Mouse (Mus musculus) frontal cortex, postnatal 14 days (tissue): ENCODE data around the gene Babam2.
"Not testable (repeated sequence)": the region's sequence is repeated elsewhere in the genome, so short reads cannot be mapped to it uniquely, and the experiment has no call there.

Source experiments
- DNase-seq, 2 experiments: peaks; one replicate each; pipeline ENCODE4 v3.0.0; 2022; ENCODE audit warnings: low spot score in 2 of 2

The Babam2 gene

DNA sequence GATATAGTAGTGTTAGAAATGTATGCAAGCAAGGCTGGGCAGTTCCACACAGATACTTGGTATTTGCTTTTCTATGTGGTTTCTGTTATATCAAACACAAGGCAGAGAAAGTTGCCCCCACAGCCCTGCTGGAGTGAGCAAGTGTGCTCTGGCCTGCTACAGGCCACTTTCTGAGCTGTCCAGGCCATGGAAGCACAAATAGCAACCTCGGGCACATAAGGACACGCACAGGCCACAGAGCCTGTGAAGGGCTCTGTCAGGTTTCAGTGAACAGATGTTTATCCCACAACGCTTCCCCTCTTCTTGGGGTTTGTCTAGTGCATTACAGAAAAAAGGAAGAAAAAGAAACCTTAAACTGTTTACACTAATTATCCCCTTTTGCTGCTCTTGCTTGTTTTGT lies 236.9 kb downstream of the Babam2 start:
- no peak for DNase-seq

DNA sequence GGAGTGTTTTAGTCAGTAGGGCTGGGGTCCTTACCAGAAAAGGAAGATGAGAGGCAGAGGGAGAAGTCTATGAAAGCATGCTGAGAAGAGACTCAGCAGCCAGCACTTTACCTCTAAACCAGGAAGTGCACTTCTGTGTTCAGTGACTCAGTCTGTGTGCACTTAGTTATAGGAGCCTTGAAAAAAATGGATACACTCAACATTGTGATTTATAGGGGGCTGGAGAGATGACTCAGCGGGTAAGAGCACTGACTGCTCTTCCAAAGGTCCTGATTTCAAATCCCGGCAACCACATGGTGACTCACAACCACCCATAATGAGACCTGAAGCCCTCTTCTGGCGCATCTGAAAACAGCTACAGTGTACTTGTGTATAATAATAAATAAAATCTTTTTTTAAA lies 238.5 kb downstream of the Babam2 start:
- no peak for DNase-seq

DNA sequence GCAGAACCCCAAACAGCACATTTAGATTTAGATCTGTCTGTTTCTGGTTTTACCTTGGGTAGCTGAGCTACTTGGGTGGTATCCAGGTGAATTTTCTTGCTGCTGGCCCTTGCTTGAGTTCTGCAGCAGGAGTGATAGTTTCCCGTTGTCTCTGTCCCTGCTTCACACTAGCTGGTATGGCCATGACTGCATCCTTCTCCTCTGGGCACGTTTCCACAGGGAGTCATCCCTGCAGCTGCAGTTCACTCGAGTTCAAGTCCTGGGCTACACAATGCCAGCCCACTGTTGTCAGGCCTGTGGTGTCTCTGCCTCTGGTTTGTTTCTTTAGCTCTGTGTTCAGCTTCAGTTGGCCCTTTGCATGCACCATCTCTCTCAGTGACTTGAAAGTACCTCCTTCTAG lies 239.0 kb downstream of the Babam2 start:
- DNase-seq = no peak

DNA sequence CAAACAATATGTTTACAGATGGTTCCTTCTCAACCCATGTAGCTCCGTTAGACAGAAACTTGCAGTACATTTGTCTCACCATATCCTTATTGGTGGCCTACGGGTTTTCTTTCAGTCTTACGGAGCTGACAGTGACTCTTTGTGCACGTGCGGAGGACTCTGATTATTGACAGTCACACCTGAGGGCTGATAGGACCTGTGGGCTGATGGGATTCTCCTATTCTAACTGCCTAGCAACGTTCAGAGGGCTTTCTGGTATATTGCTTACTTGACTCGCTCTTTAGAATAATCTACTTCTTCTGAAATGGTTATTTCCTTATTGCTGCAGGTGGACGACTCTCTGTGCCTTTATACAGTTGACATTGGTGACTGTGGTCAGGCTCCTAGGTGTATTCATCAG lies 243.4 kb downstream of the Babam2 start:
- no peak for DNase-seq

DNA sequence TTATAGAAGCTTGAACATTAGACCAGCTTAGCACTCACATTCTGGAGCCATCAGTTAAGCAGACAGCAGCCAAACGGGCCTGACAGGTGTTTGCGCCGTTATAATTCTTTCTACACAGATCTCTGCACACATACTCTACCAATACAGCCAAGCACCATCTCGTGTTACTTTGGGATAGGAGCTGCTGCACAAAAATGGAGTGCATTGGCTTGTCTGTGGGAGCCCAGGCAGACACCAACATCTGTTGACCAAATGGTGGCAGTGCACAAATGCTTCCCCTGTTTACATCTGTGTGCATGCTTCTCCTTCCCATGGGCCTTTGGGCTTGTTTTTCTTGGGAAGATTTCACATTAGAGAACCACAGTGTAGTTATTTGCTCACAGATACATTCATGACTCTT lies 249.7 kb downstream of the Babam2 start:
- no peak for DNase-seq

DNA sequence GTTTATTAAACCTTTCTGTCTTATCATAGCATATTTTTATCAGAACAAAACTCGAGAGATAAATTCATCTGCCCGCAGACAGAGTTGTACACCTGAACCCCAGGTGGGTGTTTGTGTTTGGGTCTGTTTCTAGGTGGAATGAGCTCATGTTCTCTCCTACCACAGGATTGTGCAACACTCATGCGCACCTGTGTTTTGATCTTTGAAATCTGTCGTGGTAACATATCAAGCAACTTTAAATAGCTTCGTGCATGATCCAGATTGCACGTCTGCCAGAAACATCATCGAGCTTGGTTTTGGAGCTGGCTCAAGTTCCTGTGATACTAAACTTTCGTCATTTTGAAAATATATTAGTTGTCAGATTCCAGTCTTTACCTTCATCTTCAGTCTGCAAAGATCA lies 251.9 kb downstream of the Babam2 start:
- DNase-seq = no peak

DNA sequence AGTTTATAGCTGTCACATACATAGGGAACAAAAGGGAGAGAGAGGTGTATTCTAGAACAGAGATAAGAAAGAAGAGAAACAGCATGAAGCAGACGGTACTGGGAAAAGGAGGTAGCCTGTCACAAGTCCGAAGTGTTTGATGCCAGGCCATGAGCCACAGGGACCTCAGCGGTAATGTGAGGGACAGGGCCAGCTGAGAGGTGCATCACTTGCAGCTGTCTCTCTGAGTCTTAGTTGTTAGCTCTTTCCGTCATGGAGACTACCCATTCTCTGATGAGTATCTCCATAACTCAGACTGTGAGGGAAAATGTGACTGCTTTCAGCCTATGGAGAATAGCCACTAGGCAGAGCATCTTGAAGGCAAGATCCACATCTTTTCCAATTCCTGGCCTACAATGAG lies 253.0 kb downstream of the Babam2 start:
- DNase-seq = no peak

DNA sequence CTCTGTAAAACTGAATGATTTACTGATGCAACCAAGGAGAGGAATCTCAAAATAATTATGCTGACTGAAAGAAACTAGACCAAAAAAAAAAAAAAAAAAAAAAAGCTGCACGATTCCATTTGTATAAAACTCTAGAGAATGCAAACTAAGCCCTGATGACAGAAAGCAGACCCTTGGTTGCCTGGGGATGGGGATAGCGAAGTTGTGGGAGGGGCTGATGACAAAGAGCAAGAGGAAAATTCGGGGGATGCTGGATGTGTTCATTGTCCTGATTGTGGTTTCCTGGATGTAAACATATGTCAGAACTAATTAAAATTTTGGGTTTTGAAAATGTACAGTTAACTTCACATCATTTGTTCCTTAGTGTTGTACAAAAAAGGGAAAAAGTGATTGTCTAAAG lies 257.7 kb downstream of the Babam2 start:
- no peak for DNase-seq

DNA sequence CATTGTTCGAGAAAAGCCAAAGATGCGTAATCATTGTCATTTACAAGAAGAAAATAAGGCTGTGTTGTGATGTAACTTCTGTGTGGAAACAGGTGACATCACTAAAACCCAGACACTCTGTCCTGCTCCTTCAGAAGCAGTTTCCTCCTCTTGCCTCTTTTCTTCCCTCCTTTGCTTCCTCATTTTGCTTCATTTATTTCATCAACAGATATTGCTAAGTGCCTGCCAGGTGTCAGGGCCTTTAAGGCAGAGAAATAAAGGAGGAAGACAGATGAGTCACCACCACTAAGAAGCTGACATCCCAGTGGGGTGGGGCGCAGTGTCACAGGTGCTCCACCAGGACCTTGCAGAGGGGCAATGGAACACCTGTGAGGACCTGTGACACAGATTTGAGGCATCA lies 258.9 kb downstream of the Babam2 start:
- no peak for DNase-seq

DNA sequence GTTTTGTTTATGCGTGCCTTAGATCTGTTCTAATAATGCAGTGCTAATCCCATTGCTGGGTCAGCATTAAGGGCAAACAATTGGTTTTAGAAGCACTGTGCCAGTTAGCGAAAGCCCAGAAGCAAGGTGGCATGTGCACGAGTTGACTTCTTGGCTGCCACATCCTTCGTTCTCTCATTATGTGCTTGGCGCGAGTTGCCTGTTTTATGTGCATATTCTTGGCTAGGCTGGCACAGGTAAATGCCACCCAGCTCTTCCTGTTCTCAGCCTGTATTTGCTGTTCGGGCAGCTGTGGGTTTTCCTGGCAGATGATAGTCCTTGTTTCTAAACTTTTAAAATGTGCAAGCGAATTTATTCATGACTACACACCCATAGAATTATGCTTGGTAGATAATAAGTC lies 262.4 kb downstream of the Babam2 start:
- DNase-seq = no peak

DNA sequence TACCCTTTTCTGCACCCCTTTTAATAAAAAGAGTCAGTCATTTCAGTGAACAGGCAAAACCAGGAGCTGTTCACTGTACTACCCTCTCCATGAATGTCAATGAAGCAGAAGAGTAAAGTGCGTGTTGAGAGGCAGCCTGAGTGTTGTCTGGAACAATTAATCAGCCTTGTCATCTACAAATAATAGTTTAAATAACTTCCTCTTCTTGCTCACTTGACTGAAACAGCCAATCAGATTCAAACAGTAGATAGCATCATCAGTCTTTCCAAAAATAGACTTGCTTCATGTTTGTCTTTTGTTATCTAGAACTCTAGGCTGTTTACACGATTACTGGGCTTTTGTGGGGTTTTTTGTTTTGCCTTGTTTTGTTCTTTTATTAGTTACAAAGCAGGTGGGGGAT lies 263.9 kb downstream of the Babam2 start:
- no peak for DNase-seq

DNA sequence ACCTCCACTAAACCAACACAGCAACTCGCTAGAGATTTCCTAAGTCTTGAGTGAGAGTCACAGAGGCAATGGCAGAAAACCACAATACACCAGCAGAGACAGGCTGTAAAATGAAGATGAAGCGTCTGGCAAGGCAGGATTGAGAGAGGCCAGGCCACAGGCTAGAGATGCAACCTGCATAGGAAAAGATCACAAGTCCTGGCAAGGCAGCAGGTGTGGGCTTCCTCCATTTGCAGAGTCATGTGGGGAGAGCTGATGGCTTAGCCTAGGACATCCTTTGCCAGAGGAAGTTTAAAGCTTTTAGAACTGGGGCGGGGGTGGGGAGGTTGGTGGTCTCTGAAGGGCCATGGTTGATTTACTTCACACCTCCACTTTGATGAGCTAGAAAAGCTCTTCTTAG lies 264.9 kb downstream of the Babam2 start:
- no peak for DNase-seq

DNA sequence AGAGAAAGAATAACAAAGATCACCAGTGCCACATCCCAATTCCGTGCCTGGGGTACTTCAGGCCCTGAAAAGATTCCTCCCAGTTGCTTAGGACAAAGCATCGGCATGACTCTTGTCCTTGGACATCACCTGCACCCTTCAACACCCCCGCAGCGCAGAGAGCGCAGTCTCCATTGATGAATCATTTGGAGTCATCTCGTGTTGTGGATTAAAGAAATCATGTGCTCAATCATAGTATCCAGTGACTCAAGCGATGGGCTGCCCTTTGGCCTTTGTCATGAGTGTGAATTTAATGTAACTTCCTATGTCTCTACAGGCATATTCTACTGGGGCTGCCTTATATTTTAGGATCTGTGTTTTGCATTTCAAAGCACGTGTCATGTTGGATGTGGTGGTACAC lies 265.9 kb downstream of the Babam2 start:
- DNase-seq = no peak

DNA sequence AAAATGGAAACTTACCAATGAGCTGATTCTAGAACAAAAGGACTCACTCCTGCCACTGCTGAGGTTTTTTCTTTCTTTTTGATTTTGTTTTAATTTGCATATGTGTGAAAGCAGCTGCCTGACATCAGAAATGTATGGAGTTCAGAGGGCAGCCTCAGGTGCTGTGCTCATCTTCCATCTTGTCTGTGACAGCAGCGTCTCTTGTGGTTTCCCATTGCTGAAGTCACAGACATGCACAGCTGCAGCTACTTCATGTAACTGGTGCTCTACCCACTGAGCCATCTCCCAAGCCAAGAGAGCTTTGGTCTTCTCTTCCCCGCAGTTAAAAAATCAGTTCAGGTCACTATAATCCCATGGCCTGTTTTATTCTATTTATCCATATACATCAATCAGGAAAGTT lies 266.4 kb downstream of the Babam2 start:
- no peak for DNase-seq

DNA sequence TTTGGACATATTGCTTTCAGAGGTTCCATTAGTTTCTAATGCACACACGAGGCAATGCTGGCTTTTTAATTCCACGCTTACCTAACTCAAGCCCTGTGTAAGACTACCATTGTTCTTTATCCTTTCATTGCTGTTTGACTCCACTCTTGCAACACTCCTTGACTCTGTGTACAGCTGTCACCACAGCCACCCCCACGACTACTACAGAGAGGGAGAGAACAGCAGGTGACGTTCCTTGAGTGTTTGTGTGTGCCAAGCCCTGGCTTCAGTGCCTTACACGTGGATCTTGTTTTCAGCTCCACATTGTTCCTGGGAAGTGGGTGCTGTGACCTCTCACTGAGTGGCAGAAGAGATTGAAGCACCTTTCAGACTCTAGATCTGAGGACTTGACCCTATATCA lies 269.3 kb downstream of the Babam2 start:
- DNase-seq = no peak

DNA sequence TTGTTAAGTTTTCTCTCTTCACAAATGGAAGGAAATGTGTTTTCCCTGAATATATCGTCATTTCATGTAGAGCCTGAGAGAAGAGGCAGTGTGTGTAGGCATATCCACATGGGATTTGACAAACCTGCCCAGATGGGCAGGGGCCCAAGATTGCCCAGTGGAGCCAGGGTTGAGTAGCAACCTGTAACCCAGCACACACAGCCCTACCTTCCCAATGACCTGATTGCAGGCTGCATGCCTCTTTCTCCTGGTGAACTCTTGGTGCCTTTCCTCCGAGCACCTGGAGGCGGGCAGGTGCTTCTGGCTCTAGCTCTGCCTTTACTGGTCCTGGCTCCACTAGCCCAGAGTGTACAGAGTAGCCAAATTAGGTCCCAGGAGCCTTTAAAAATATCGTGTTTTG lies 270.0 kb downstream of the Babam2 start:
- DNase-seq = no peak

DNA sequence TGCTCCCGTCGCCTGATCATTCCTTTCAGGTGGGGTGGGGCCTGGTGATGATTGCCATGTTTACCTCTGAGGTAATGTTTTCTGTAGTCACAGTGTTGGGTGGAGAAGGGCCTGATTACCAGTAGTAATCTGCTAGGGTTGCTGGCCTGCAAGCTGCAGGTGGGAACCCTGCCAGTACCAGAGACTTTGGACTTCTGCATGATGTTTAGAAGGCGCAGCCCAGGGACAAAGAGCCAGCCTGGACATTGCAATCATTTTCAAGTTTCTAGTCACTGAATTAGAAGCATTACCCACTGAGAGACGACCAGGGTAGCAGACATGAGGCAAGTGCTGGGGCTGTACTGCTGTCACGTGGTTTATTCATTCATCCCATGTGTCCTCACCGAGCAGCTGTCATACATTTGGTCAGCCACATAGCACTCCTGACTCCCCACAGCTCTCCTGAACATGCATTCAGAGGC lies 270.6 kb downstream of the Babam2 start:
- no peak for DNase-seq

DNA sequence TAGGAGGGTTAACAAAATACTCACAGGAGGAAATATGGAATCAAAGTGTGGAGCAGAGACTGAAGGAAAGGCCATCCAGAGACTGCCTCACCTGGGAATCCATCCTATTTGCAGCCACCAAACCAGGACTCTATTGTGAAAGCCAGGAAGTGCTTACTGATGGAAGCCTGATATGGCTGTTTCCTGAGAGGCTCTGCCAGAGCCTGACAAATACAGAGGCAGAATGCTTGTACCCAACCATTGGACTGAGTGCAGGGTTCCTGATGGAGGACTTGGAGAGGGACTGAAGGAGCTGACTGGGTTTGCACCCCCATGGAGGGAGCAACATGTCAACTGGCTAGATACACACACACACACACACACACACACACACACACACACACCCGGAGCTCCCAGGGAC lies 274.9 kb downstream of the Babam2 start:
- DNase-seq = not testable (repeated sequence)

DNA sequence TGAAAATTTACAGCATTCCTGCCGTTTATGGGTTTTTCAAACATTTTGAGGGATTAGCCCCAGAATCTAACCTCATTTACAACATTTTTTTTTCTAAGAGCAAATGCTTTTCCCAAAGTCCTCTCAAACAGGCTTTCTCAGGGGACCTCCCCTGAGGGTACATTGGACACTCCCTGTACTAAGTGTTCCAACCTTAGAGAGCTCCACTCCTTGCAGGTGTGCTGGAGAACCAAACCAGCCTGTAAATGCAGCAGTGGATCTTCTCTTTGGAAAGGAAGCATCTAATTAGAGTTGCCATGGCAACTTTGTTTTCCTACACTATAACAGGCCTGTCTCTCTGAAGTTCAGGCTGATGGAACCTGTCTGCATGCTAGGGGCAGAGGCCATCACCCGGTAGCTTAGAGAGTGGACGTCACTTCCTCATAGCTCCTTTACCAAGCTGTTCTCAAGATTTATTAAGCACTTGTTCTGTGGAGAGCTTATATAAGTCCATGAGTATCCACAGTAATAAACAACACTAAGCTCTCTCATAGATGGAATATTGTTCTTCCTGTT lies 277.2 kb downstream of the Babam2 start:
- DNase-seq = no peak

DNA sequence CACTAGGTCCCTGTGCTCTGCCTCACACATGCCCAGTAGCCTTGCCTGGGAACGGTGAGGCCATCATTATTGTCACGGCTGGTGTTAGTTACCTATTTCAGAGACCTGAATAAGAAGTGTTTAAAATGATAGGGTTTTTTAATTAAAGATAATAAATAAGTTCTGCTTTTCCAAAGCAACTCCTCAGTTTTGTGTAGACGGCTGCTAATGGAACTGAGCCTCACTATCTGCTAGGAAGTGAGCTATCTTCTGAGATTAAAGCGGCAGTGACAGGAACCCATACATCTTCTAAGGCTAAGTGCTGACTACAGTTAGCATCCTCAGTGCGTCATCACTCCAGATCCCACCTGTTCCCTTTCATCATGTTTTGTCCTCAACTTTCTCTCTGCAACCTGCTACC lies 284.6 kb downstream of the Babam2 start:
- DNase-seq = no peak

DNA sequence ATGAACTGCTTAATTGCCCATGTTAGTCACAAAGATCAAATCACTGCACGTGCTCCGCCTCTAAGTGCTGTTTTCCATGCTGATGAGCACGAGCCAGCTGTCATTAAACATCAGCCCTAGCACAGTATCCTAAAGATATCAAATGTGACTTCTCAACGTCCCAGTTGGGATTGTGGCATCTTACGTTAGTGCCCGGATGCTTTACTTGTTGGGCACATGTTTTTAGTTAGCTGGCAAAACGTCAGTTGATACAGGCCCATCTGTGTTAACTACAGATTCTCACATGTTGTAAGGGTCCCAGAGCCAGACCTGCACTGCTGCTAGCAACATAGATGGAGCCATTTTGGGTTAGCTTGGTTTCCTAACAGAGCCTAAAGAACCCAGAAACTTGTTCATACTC lies 285.7 kb downstream of the Babam2 start:
- no peak for DNase-seq

DNA sequence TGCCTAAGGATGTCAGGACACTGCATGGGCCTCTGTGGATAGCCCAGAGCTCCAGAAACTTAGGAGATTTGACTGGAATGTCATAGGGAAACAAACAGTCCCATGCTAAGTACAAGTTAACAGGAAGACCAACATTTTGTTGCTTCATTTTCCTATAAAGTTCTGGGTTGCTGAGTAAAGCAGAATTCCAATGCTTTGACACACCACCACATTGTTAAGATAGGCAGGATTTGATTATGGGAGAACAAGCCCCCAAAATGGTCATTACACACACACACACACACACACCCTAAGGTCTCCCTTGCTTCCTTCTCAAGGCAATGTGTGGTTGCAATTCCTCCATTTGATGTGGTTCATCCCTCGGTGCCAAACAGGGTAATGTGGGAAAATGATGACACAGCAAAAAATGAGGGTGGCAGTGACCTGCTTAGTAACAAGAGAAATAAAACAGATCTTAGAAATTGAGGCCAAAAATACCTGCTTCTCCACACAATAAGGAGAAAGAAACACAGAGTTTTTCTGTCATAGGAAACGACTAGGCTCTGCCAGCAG lies 286.4 kb downstream of the Babam2 start:
- no peak for DNase-seq

DNA sequence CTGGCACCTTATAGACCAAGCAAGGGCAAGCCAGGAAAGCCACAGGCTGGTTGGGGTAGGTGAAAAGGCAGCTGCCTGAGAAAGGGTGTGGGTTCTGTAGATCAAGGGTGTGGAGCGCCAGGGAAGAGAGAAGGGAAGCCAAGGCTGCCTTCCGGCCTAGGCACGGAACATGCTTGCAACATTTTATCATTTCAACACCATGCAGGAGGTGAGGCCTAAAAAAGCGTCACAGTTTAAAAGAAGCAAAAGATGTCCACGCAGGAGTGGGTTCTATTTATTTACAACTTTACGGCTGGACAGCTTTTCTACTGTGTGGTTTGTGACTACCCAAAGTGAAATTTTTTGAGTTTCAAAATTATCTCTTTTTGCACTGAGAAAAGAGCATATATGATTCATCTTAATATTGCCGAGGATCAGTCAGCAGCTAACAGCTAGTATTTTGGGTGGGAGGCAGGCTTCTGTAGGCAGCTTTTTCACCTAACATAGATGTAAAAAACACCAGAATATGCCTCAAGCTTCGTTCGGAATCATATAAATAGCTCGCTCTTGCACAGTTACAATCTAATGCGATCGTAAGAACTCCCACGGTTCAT lies 287.0 kb downstream of the Babam2 start:
- peak in 1 of 2 experiments; percentile 22 for DNase-seq

DNA sequence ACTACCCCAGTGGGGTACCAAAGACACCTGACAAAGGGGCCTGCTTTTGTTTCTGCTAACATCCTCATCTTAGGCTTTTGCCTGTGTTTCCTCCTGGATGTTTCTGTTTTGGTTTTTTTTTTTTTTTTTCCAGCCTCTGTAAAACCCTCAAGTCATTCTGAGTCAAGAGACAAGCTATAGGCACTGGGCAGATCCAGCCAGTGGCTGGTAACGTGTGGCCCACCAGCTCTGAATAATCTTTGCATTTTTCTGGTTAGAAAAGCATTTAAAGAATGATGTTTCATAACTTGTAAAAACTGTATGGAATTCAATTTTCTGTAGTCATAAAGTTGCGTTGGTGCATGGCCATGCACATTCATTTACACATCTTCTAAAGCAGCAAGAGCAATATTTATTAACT lies 287.5 kb downstream of the Babam2 start:
- no peak for DNase-seq
